Mouse (Mus musculus) CH12.LX (cell line): ENCODE data around the gene Tbc1d16. TPM values are rescaled to one million over a fixed set of nuclear protein-coding genes. Genes with fewer than 3 reads are reported as not detected.

Experiments
- DNase-seq: peaks from one replicate; pipeline ENCODE4 v3.0.0-alpha.2; 2013; ENCODE audit errors: extremely low read depth
- H3K27ac ChIP-seq: 2 replicates; pipeline ENCODE4 v1.5.1; 2012; ENCODE audit warnings: low read depth, mild to moderate bottlenecking, control low read depth, moderate library complexity; ENCODE audit not compliant: insufficient read depth
- H3K27me3 ChIP-seq: replicated peaks from 2 replicates; pipeline ENCODE3; 2012; ENCODE audit warnings: inconsistent platforms
- H3K36me3 ChIP-seq, 2 experiments: replicated peaks in 1 of 2; 2 replicates each; pipeline versions ENCODE3 to v1.6.1; 2012; ENCODE audit warnings: inconsistent platforms in 1 of 2, low read length in 1 of 2, mild to moderate bottlenecking in 1 of 2, mixed read lengths in 1 of 2, moderate library complexity in 1 of 2; ENCODE audit not compliant: control insufficient read depth in 1 of 2, insufficient read depth in 1 of 2
- H3K4me1 ChIP-seq, 2 experiments: 2 replicates each; pipeline ENCODE4 v1.6.1; 2012; ENCODE audit warnings: inconsistent platforms in 1 of 2, moderate library complexity in 1 of 2; ENCODE audit not compliant: insufficient read depth in 2 of 2, control insufficient read depth in 1 of 2
- H3K4me2 ChIP-seq: 2 replicates; pipeline ENCODE4 v1.6.1; 2012; ENCODE audit warnings: low read depth, mild to moderate bottlenecking, control low read depth; ENCODE audit not compliant: poor library complexity, insufficient read depth, severe bottlenecking
- H3K4me3 ChIP-seq, 3 experiments: fragments of 150-350 bp in 1 of 3; sonication (generic) in 1 of 3; replicated peaks in 1 of 3; 2 replicates each; pipeline versions ENCODE3 to v1.5.1; 2011 to 2012; ENCODE audit warnings: low read depth in 2 of 3, low read length in 2 of 3, mild to moderate bottlenecking in 2 of 3, moderate library complexity in 2 of 3, control low read depth in 1 of 3, improper control_type of control experiment in 1 of 3, inconsistent platforms in 1 of 3, mixed read lengths in 1 of 3; ENCODE audit not compliant: poor library complexity in 1 of 3
- H3K79me2 ChIP-seq: replicated peaks from 2 replicates; pipeline ENCODE4 v1.6.1; 2012; ENCODE audit warnings: mild to moderate bottlenecking, moderate library complexity; ENCODE audit not compliant: control insufficient read depth, poor library complexity, insufficient read depth, severe bottlenecking; ENCODE audit errors: extremely low read depth
- H3K9ac ChIP-seq: 2 replicates; pipeline ENCODE4 v1.6.1; 2012; ENCODE audit warnings: low read depth, mild to moderate bottlenecking, control low read depth, moderate library complexity; ENCODE audit not compliant: insufficient read depth
- H3K9me3 ChIP-seq: replicated peaks from 2 replicates; pipeline ENCODE3; 2012; ENCODE audit warnings: low read length, inconsistent platforms, mixed read lengths
- BHLHE40 ChIP-seq: IDR thresholded peaks from 2 replicates; pipeline ENCODE4 v1.6.1; 2011; ENCODE audit warnings: mild to moderate bottlenecking, low read depth, low read length, improper control_type of control experiment
- CHD2 ChIP-seq: IDR thresholded peaks from 2 replicates; pipeline ENCODE4 v1.6.1; 2011; ENCODE audit warnings: low read length, improper control_type of control experiment
- CTCF ChIP-seq, 2 experiments: IDR thresholded peaks in 1 of 2; conservative IDR thresholded peaks in 1 of 2; 2 replicates each; pipeline ENCODE4 v1.5.1; 2011 to 2012; ENCODE audit warnings: low read depth in 2 of 2, low read length in 2 of 2, improper control_type of control experiment in 1 of 2, inconsistent platforms in 1 of 2, mild to moderate bottlenecking in 1 of 2, moderate library complexity in 1 of 2
- ELF1 ChIP-seq: IDR thresholded peaks from 2 replicates; pipeline ENCODE4 v1.6.1; 2014; ENCODE audit warnings: low read depth, mild to moderate bottlenecking, inconsistent platforms, low read length, improper control_type of control experiment
- EP300 ChIP-seq: IDR thresholded peaks from 2 replicates; pipeline ENCODE4 v1.6.1; 2011; ENCODE audit warnings: low read length, improper control_type of control experiment
- ETS1 ChIP-seq: conservative IDR thresholded peaks from 2 replicates; pipeline ENCODE4 v1.6.1; 2012; ENCODE audit warnings: low read depth, mild to moderate bottlenecking, inconsistent platforms, low read length, improper control_type of control experiment, moderate library complexity
- GABPA ChIP-seq: IDR thresholded peaks from 2 replicates; pipeline ENCODE4 v1.6.1; 2012; ENCODE audit warnings: low read depth, low read length, improper control_type of control experiment, inconsistent platforms; ENCODE audit not compliant: insufficient replicate concordance
- HCFC1 ChIP-seq: IDR thresholded peaks from 2 replicates; pipeline ENCODE4 v1.6.1; 2012; ENCODE audit warnings: low read depth, mild to moderate bottlenecking, inconsistent platforms, low read length, improper control_type of control experiment
- IRF4 ChIP-seq: IDR thresholded peaks from 2 replicates; pipeline ENCODE4 v1.6.1; 2014; ENCODE audit warnings: low read depth, mild to moderate bottlenecking, inconsistent platforms, low read length, improper control_type of control experiment
- JUN ChIP-seq: IDR thresholded peaks from 2 replicates; pipeline ENCODE4 v1.6.1; 2011; ENCODE audit warnings: low read depth, mild to moderate bottlenecking, low read length, improper control_type of control experiment, moderate library complexity; ENCODE audit not compliant: insufficient read depth
- JUND ChIP-seq: conservative IDR thresholded peaks from 2 replicates; pipeline ENCODE4 v1.6.1; 2011; ENCODE audit warnings: low read depth, low read length, improper control_type of control experiment
- KAT2A ChIP-seq: IDR thresholded peaks from 2 replicates; pipeline ENCODE4 v1.6.1; 2012; ENCODE audit warnings: low read length, improper control_type of control experiment, inconsistent platforms; ENCODE audit not compliant: insufficient replicate concordance
- MAX ChIP-seq: IDR thresholded peaks from 2 replicates; pipeline ENCODE4 v1.6.1; 2011; ENCODE audit warnings: low read length, improper control_type of control experiment
- MAZ ChIP-seq: IDR thresholded peaks from 2 replicates; pipeline ENCODE4 v1.6.1; 2012; ENCODE audit warnings: low read depth, mild to moderate bottlenecking, inconsistent platforms, low read length, improper control_type of control experiment, moderate library complexity
- MEF2A ChIP-seq: IDR thresholded peaks from 2 replicates; pipeline ENCODE4 v1.6.1; 2014; ENCODE audit warnings: low read depth, mild to moderate bottlenecking, inconsistent platforms, low read length, improper control_type of control experiment, borderline replicate concordance
- MXI1 ChIP-seq: IDR thresholded peaks from 2 replicates; pipeline ENCODE4 v1.6.1; 2011; ENCODE audit warnings: mild to moderate bottlenecking, low read depth, low read length, improper control_type of control experiment
- MYC ChIP-seq: IDR thresholded peaks from 2 replicates; pipeline ENCODE4 v1.6.1; 2011; ENCODE audit warnings: low read depth, mild to moderate bottlenecking, improper control_type of control experiment, low read length
- NRF1 ChIP-seq: IDR thresholded peaks from 2 replicates; pipeline ENCODE4 v1.6.1; 2014; ENCODE audit warnings: low read depth, mild to moderate bottlenecking, inconsistent platforms, low read length, improper control_type of control experiment, moderate library complexity
- POLR2A ChIP-seq: IDR thresholded peaks from 2 replicates; pipeline ENCODE4 v1.6.1; 2011; ENCODE audit warnings: low read depth, mild to moderate bottlenecking, improper control_type of control experiment, low read length
- POLR2AphosphoS2 ChIP-seq: IDR thresholded peaks from 2 replicates; pipeline ENCODE4 v1.6.1; 2011; ENCODE audit warnings: low read depth, low read length, improper control_type of control experiment
- RAD21 ChIP-seq: IDR thresholded peaks from 2 replicates; pipeline ENCODE4 v1.6.1; 2011; ENCODE audit warnings: low read depth, mild to moderate bottlenecking, low read length, improper control_type of control experiment, moderate library complexity
- RCOR1 ChIP-seq: conservative IDR thresholded peaks from 2 replicates; pipeline ENCODE4 v1.6.1; 2012; ENCODE audit warnings: low read depth, mild to moderate bottlenecking, inconsistent platforms, low read length, improper control_type of control experiment
- SIN3A ChIP-seq: IDR thresholded peaks from 2 replicates; pipeline ENCODE4 v1.6.1; 2012; ENCODE audit warnings: low read length, improper control_type of control experiment, inconsistent platforms
- SMC3 ChIP-seq: IDR thresholded peaks from 2 replicates; pipeline ENCODE4 v1.6.1; 2011; ENCODE audit warnings: low read depth, low read length, improper control_type of control experiment
- TBP ChIP-seq: conservative IDR thresholded peaks from 2 replicates; pipeline ENCODE4 v1.6.1; 2011; ENCODE audit warnings: low read depth, low read length, improper control_type of control experiment
- TCF12 ChIP-seq: IDR thresholded peaks from 2 replicates; pipeline ENCODE4 v1.6.1; 2014; ENCODE audit warnings: low read depth, mild to moderate bottlenecking, inconsistent platforms, low read length, improper control_type of control experiment
- UBTF ChIP-seq: IDR thresholded peaks from 2 replicates; pipeline ENCODE4 v1.6.1; 2012; ENCODE audit warnings: low read depth, mild to moderate bottlenecking, inconsistent platforms, low read length, improper control_type of control experiment, moderate library complexity
- USF1 ChIP-seq: IDR thresholded peaks from 2 replicates; pipeline ENCODE4 v1.6.1; 2014; ENCODE audit warnings: low read depth, mild to moderate bottlenecking, inconsistent platforms, low read length, improper control_type of control experiment
- USF2 ChIP-seq: conservative IDR thresholded peaks from 2 replicates; pipeline ENCODE4 v1.6.1; 2011; ENCODE audit warnings: low read depth, low read length, improper control_type of control experiment
- ZC3H11A ChIP-seq: IDR thresholded peaks from 2 replicates; pipeline ENCODE4 v1.6.1; 2012; ENCODE audit warnings: low read depth, mild to moderate bottlenecking, inconsistent platforms, low read length, improper control_type of control experiment
- ZKSCAN1 ChIP-seq: IDR thresholded peaks from 2 replicates; pipeline ENCODE4 v1.6.1; 2012; ENCODE audit warnings: low read depth, inconsistent platforms, low read length, improper control_type of control experiment, borderline replicate concordance
- ZMIZ1 ChIP-seq: IDR thresholded peaks from 2 replicates; pipeline ENCODE4 v1.6.1; 2012; ENCODE audit warnings: low read depth, mild to moderate bottlenecking, inconsistent platforms, low read length, improper control_type of control experiment
- ZNF384 ChIP-seq: IDR thresholded peaks from 2 replicates; pipeline ENCODE4 v1.6.1; 2012; ENCODE audit warnings: low read depth, low read length, improper control_type of control experiment, inconsistent platforms
- dilution Hi-C: fragments of 300-500 bp; cut with MboI; formaldehyde crosslinking; loops from 2 replicates; pipeline ENCODE4 v1.14.3; 2020; ENCODE audit warnings: low sequenced_read_pairs; ENCODE audit not compliant: extremely low pct_unique_long_range_greater_than_20kb, extremely low pct_ligation_motif_present
- in situ Hi-C: fragments of 300-500 bp; cut with MboI; formaldehyde crosslinking; loops from 3 replicates; pipeline ENCODE4 v1.14.3; 2019; ENCODE audit warnings: low sequenced_read_pairs, low pct_ligation_motif_present, low pct_unique_long_range_greater_than_20kb, mixed read lengths
- polyA plus RNA-seq: library from polyadenylated mRNA; unstranded; fragments of >175 nt; gene quantifications from 2 replicates; pipeline ENCODE4 v1.2.1, GENCODE M21; 2012; ENCODE audit warnings: low read depth; ENCODE audit not compliant: insufficient read length
- total RNA-seq, 2 experiments: library from RNA; depleted of rRNA; stranded (reverse); fragments of 300-350 nt in 1 of 2; fragments of >200 nt in 1 of 2; gene quantifications; 2 replicates each; pipeline ENCODE4 v1.2.3; 2012 to 2014

The Tbc1d16 gene
- total and polyA plus RNA-seq, 3 experiments = 0.79 to 15.9 (median 2.7) TPM

GRCm38 (mm10) chr11:119152321-119152831 is 75.9 kb downstream of the Tbc1d16 start (continued):
- TF ChIP-seq ZNF384 (no peak), MAZ (peak; percentile 87), UBTF (no peak), MYC (peak; percentile 92), MXI1 (peak; percentile 72; the same call in 1 of the 2 replicates), MAX (peak; percentile 92), RAD21 (no peak), GABPA (peak; percentile 68), KAT2A (no peak), BHLHE40 (peak; percentile 89), IRF4 (peak; percentile 51; the same call in 1 of the 2 replicates), JUND (no peak), ELF1 (no peak), SIN3A (no peak), MEF2A (peak; percentile 99), POLR2AphosphoS2 (no peak), EP300 (peak; percentile 40; the same call in 1 of the 2 replicates), NRF1 (peak; percentile 39; the same call in 1 of the 2 replicates)

GRCm38 (mm10) chr11:119151073-119151607 is 77.2 kb downstream of the Tbc1d16 start:
- no peak for DNase-seq
- peak overlapping the region; percentile 47 for H3K4me2 ChIP-seq
- in situ Hi-C loops = loop anchor here (5.0 kb wide), 1 partner anchor 36 kb away; no protein-coding TSS in a partner anchor
- H3K27me3 ChIP-seq = peaks cover 12% of the 10 kb centered on the region
- peaks cover 17 to 18% of the 10 kb centered on the region in 2 experiments for H3K36me3 ChIP-seq
- peak overlapping the region; percentile 79 for H3K27ac ChIP-seq
- H3K79me2 ChIP-seq = no peaks in the 10 kb centered on the region
- dilution Hi-C loops = no loop called here
- H3K9ac ChIP-seq = peak overlapping the region; percentile 8
- H3K9me3 ChIP-seq = no peaks in the 10 kb centered on the region
- H3K4me1 ChIP-seq = peaks cover 59 to 72% of the 10 kb centered on the region in 2 experiments
- H3K4me3 ChIP-seq = peak overlapping the region; percentile 18 to 45 (median 42)
- TF ChIP-seq ELF1 (peak; percentile 10; the same call in 1 of the 2 replicates), MEF2A (no peak), EP300 (no peak), KAT2A (no peak), BHLHE40 (peak; percentile 90), USF2 (no peak), ZNF384 (no peak), JUND (no peak), POLR2A (no peak), GABPA (no peak), RCOR1 (0 out of 2 replicates have a peak, but pooled peaks have one; percentile 28), ZMIZ1 (no peak), CHD2 (no peak), MAZ (no peak), IRF4 (no peak), SMC3 (no peak), ETS1 (no peak), ZKSCAN1 (no peak), USF1 (no peak), TBP (no peak), NRF1 (no peak), SIN3A (peak; percentile 10), MYC (no peak), TCF12 (0 out of 2 replicates have a peak, but pooled peaks have one; percentile 30), MAX (peak; percentile 76), UBTF (no peak), HCFC1 (no peak), CTCF (conservative IDR thresholded peaks at IDR 0.05 in 1 of 2, IDR thresholded peaks at IDR 0.05 in 1 of 2; ENCODE audit: low read depth in 2 of 2, low read length in 2 of 2) (no peak), ZC3H11A (no peak), JUN (no peak), RAD21 (no peak)
